Mouse (Mus musculus) WW6 (cell line): ENCODE data around the gene C1qtnf7.

ENCODE experiments used
- DNase-seq: peaks from one replicate; pipeline ENCODE4 v3.0.0-alpha.2; 2013; ENCODE audit warnings: low read depth, low spot score

The C1qtnf7 gene

DNA sequence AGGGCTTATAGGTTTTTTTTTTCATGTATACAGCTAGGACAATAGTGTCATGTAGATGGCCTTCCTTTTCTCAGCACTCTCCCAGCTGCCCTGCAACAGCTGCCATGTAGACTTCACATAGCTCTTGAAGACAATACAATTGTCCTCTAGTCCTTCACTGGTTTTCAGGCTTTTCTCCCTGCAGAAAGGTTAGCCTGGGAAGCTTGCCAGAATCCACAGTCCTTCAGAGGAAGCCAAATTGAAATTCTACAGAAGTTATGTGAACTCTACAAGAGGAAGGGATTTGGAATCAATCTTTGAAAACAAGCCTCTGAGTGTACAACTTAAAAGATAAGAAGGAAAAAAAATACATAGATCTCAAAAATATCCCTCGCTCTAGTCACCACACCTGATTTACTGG lies 94.4 kb downstream of the C1qtnf7 start:
- DNase-seq: no peak

DNA sequence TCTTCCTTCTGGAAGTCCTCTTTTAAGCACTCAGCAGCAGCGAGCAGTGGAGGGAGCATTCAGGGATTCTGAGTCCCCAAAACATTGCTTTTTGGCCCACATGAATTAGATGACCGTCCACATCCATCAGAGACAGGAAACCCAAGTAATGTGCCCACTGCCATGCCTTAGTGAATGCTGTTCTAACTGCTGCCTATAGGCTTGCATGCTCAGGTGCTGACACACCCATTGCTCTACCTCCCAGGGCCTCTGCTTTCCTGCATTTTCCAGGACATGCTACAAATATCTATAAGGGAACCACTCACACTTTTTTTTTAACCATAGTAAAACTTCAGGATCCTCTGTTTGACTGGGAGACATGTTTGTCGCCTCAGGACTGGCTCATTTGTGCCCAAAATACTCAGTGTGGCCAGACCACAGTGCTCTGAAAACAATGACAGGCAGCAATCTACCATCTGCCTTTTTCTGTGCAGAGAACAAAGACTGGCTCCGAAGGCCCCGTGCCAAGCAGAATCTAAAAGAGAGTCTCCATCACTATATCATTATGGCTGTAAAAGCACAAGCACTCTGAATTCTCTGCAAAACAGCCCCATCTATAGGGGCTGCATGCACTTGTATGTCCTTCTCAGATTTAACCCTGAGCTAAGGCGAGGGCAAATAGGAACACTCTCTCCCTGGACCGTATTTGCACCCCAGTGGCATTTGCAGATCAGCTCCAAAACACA lies 106.4 kb downstream of the C1qtnf7 start:
- DNase-seq: no peak

DNA sequence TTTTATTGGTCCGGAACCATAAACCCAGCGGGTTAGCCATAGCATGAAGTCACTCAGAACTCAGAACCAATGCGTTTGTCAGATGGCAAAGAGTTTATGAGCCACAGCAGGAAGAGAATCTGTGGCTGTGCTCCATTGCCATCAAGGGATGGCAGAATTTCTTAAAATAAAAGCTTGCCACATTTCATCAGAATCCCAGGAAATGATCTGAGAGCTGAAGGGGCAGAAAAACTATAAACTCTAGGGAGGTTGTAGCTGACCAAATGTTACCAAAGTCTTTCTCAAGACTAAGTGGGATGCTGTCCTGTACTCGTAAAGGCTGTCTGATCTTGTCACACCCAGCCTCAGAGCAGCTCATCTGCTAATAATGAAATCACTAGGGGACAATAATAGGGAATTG lies 110.1 kb downstream of the C1qtnf7 start:
- DNase-seq: no peak

DNA sequence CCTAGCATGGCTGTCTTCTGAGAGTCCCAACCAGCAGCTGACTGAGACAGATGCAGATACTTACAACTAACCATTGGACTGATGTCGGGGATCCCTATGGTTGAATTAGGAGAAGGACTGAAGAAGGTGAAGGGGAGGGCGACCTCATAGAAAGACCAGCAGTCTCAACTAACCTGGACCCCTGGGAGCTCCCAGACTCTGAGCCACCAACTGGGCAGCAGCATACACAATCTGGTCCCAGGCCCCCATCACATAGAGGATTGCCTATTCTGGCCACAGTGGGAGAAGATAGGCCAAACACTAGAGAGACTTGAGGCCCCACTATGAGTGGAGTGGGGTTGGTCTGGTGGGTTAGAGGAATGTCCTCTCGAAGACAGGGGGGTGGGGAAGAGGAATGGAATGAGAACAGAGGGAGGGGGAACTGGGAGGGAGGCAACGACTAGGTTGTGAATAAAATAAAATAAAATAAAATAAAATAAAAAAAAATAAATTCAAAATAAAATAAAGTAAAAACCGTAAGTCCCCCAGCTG lies 118.8 kb downstream of the C1qtnf7 start:
- DNase-seq: no peak

DNA sequence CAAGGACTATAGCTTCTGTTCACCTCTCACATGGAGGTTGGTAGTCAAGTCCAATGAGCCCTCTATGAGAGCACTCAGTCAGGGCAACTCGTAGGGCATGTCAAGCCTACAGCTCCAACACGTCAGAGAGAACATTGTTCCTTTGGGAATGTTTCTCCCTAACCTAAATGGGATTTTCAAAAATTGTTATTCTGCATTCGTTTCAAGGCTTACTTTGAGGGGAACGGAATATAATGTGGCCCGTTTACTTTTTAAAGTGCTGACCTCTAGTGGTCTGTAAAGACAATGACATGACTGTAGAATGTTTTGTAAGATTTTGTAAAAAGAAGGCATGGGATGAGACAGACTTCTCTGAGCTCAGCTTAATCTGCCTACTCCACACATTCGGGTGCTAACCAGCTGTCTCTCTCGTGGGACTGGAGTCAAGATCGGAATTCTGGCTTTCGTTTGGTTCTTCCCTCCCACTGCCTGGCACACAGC lies 119.3 kb downstream of the C1qtnf7 start:
- DNase-seq: no peak

DNA sequence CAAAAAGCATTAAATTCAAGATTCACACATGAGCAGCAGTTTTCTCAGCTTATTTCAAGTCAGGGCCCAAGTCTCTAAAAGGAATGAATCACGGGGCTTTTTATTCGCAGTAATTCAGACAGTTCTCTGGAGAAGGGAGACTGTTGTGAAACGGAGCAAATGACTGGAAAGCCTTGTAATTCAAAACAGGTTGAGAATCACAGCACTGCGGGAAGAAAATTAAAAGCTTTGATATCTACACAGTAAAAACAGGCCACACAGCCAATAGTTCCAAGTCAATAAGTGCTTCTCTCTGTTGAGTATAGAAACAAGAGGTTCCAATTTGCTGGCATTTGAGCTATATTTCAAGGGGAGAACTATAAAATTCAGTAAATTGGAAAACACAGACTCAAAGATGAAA lies 129.7 kb downstream of the C1qtnf7 start:
- DNase-seq: no peak

DNA sequence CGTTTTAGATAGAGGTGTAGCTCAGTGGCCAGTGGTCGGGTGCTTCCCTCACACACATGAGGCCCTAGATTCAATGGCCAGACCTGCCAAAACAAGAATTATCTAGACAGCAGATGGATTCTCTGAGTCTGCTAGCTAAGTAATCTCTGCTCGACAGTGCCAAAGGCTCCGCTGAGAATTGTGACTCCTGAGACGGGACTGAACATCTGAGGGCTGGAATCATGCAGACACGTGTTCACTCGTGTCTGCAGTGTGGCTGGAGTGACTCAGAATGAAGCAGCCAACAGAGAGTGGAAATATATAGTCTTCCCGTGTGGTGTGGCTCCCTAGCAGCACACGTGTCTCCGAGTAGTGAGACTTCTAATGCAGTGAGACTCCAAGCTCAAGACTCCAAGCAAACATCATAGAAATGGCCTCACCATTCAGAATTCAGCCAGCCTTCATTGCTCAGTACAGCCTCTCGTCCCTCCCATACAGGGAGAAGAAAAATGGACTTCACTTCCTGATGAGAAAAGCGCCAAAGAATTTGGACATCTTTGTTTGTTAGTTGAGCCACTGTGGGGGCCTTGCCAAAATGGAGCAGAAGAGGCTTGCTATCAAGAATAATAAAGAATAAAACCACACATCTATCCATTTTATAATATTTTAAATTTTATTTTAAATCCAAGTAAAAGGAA lies 131.9 kb downstream of the C1qtnf7 start:
- DNase-seq: no peak

DNA sequence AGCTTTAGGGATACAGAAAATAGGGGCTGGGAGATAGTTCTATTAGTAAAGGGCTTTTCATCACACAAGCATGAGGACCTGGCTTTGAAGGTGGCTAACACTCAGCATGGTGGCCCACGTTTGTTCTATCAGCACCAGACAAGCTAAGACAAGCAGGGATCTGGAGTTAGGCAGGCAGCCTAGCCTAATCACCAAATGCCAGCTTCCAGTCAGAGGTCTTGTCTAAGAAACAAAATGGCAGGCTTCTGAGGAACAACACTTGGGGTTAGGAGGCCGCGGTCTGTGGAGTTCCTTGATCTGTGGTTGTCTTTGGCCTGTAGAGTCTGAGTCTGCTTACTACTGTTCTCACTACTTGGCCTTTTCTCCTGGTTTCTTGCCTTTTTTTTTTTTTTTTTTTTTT lies 146.2 kb downstream of the C1qtnf7 start:
- no peak for DNase-seq

DNA sequence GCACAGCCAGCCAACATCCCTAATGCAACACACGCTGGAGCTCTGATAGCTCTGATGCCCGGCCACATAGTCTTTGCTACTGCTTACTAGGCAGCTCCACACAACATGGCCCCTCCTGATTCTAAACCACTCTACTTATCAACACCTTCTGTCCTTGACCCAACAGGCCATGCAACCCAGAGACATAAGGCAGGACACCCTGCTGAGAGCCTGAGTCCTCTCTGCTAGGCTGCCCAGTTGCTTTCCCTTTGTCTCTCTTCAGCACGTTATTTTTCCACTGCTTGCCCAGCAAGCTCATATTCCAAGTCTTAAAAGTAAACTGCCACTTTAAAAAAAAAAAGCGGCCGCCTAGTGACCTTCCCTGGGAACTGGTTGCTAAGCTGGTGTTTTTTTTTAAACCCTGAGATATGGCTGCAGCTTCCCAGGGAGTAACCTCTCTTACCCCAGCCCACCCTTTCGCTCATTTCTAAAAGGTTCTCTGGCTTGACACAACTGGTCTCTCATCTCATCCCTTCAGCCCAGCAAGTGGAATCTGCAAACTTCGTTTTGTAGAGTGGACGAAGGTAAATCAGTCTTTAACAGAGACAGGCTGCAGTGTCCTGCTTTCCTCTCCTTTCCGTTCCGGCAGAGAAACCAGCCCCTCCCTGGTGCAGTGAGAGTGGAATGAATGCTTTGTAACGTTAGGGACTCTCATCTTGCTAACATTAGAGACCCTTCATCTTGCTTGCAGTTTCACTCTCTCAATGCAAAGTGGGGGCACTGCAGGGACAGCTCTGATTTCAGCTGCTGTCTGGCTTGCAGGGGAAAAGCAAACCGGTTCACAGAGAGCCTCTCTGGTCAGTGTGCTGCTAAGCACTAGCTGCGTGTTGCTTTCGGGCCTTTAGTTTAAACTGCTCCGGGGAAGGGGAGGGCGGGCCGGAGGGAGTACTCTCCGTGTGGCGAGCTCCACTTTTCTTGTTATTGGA lies 146.9 kb downstream of the C1qtnf7 start, which contains the start of gene Cc2d2a:
Gene Cc2d2a (plus strand): TSS at position 350 of the 965 bp plus-strand sequence.
- DNase-seq: no peak

DNA sequence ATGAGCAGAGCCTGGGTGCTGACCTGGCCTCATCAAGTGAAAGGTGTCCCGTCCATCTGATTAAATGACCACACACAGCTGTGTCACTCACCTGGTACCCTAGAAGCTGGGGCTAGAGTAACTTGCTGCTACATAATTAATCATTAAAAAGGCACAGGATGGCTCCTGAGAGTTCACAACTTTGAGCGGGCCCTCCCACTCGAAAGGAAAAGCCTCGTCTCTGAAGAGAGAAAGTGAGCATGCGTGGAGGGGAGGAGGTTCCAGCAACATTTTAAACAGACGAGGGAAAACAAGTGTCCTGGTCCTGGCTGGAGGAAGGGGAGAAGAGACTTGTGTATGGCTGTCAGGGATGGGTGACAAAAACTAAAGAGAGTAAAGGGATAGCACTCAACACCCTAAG lies 148.2 kb downstream of the C1qtnf7 start:
- no peak for DNase-seq

DNA sequence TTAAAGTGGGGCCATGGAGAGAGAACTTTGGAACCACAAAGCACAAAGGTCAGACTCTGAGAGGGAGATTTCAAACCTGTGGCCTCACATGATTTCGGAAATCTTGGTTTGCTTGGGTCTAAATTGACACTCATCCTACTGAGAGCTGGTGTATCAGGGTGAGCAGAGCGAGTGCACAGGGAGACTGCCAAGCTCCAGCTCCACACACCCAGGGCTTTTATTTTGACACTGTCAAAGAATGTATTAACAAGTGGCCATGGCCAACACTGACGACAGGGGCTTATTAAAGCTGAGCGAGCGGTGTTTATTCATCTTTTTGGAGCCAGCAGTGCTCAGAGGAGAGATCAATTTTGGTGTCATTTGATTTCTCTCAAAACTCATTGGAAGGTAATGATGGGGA lies 149.8 kb downstream of the C1qtnf7 start:
- no peak for DNase-seq
